In the genomic region with DNA sequence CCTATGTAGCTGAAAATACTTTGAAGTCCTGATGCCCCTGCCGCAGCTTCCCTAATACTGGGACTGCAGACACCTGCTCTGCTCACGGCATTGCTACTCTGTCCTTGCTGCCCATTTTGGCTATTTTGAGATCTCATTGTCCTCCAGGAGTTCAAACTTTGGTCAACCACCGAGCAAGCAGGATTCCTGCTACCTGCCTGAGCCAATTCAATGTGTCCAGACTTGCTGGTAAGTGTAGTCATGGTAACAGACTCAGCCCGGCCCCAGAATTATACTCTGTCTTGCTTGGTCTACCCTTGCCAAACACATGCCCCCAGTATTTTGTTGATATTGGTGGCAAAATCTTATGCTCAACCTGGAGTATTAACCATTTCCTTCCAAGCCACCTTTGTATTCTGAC, we compare ENCODE assay signal across 21 mouse cellular contexts. TPM values are rescaled to one million over a fixed set of nuclear protein-coding genes. Genes with fewer than 3 reads are reported as not detected.
DNase-seq lines count a peak whose midpoint lies in the region; ATAC-seq lines count a peak whose summit lies in the region.
"Had no signal": no experiment of that assay in that cellular context is flagged by ENCODE, and none has a peak within 500 bp of the region (broad histone marks: within the 10 kb centered on the region; RNA-seq: fewer than 3 reads in every experiment).

No protein-coding gene starts in this region.

- no peaks in the 10 kb centered on the region for H3K4me1 ChIP-seq in heart, embryonic 10.5 days
- H3K4me1 ChIP-seq in embryonic facial prominence, embryonic 14.5 days (ENCODE audit: control insufficient read depth, insufficient read depth, low read length) = no peaks in the 10 kb centered on the region
- H3K4me1 ChIP-seq: embryonic facial prominence, embryonic 12.5 days; embryonic facial prominence, embryonic 15.5 days; forebrain, embryonic 10.5 days; forebrain, embryonic 12.5 days had no signal

- H3K9ac ChIP-seq in embryonic facial prominence, embryonic 14.5 days (ENCODE audit: low read depth, low read length) = no peak overlapping the region
- H3K9ac ChIP-seq: embryonic facial prominence, embryonic 12.5 days; embryonic facial prominence, embryonic 15.5 days; forebrain, embryonic 12.5 days had no signal

- H3K4me3 ChIP-seq in heart, embryonic 10.5 days = no peak overlapping the region
- no peak overlapping the region for H3K4me3 ChIP-seq in embryonic facial prominence, embryonic 14.5 days (ENCODE audit: low read depth, low read length)
- H3K4me3 ChIP-seq: embryonic facial prominence, embryonic 12.5 days; embryonic facial prominence, embryonic 15.5 days; erythroblast, embryonic 14.5 days; forebrain, embryonic 10.5 days; forebrain, embryonic 12.5 days had no signal

- ATAC-seq in embryonic facial prominence, embryonic 14.5 days (ENCODE audit: low read depth) = no peak
- ATAC-seq: forebrain, embryonic 14.5 days; forebrain, embryonic 16.5 days had no signal

- no peaks in the 10 kb centered on the region for H3K36me3 ChIP-seq in heart, embryonic 10.5 days
- H3K36me3 ChIP-seq in embryonic facial prominence, embryonic 14.5 days (ENCODE audit: control insufficient read depth, insufficient read depth, low read length) = no peaks in the 10 kb centered on the region
- H3K36me3 ChIP-seq: embryonic facial prominence, embryonic 12.5 days; embryonic facial prominence, embryonic 15.5 days; forebrain, embryonic 10.5 days; forebrain, embryonic 12.5 days had no signal

- H3K27ac ChIP-seq in heart, embryonic 10.5 days = no peak overlapping the region
- no peak overlapping the region for H3K27ac ChIP-seq in embryonic facial prominence, embryonic 14.5 days (replicated peaks; ENCODE audit: low read depth, low read length)
- H3K27ac ChIP-seq: embryonic facial prominence, embryonic 12.5 days; embryonic facial prominence, embryonic 15.5 days; forebrain, embryonic 10.5 days; forebrain, embryonic 12.5 days had no signal

- no peak overlapping the region for H3K4me2 ChIP-seq in embryonic facial prominence, embryonic 14.5 days (ENCODE audit: low read depth, low read length)
- H3K4me2 ChIP-seq: embryonic facial prominence, embryonic 12.5 days; embryonic facial prominence, embryonic 15.5 days; forebrain, embryonic 12.5 days had no signal

- H3K27me3 ChIP-seq in heart, embryonic 10.5 days (ENCODE audit: insufficient read depth, poor library complexity, severe bottlenecking) = no peaks in the 10 kb centered on the region
- H3K27me3 ChIP-seq in embryonic facial prominence, embryonic 14.5 days (replicated peaks; ENCODE audit: control insufficient read depth, insufficient read depth, low read length) = no peaks in the 10 kb centered on the region
- H3K27me3 ChIP-seq: embryonic facial prominence, embryonic 12.5 days; embryonic facial prominence, embryonic 15.5 days; forebrain, embryonic 12.5 days had no signal

- 72% methylated on average over 4 of the region's 4 CpGs for WGBS in heart, embryonic 10.5 days
- 63% methylated on average over 4 of the region's 4 CpGs for WGBS in embryonic facial prominence, embryonic 14.5 days

- no peaks in the 10 kb centered on the region for H3K9me3 ChIP-seq in heart, embryonic 10.5 days
- H3K9me3 ChIP-seq in embryonic facial prominence, embryonic 14.5 days (ENCODE audit: control insufficient read depth, low read length) = 0 out of 2 replicates have a peak, but pooled peaks cover 3% of the 10 kb centered on the region
- H3K9me3 ChIP-seq: embryonic facial prominence, embryonic 12.5 days; embryonic facial prominence, embryonic 15.5 days; forebrain, embryonic 10.5 days; forebrain, embryonic 12.5 days had no signal

- DNase-seq in heart, embryonic 10.5 days (ENCODE audit: low spot score) = peak; percentile 59
- DNase-seq in heart, postnatal 4 days = no peak
- DNase-seq in urinary bladder, postnatal 25 days (ENCODE audit: low spot score) = peak; percentile 27
- no peak for DNase-seq in urinary bladder, adult 2 months (ENCODE audit: low spot score)
- peak; percentile 39 for DNase-seq in embryonic facial prominence, embryonic 14.5 days (ENCODE audit: low spot score)
- DNase-seq in cerebellum, postnatal 14 days = no peak
- DNase-seq: adrenal gland, adult 2 months; adrenal gland, postnatal 10 days; adrenal gland, postnatal 25 days; cerebellum, adult 11 months; cerebellum, adult 18-20 months; cerebellum, adult 8-10 months; cerebellum, adult 9-11 months; cerebellum, postnatal 25 days had no signal

RNA-seq across cellular contexts. Expression of gene Ralgps1, which starts 25.8 kb away (rescaled TPM):
- polyA plus RNA-seq in heart, embryonic 10.5 days (2016; fragmentation: Nextera tagmentation; extraction: Ambion mirVana) = 3.8 and 6.4 TPM in 2 replicates
- total RNA-seq in heart, postnatal 4 days (2021) = 1 to 10 TPM; 8.7 to 8.8 TPM
- polyA plus RNA-seq in urinary bladder, adult 2 months (2012; rRNA removed) = 8.2 and 8.4 TPM in 2 replicates
- polyA plus RNA-seq in embryonic facial prominence, embryonic 14.5 days (2014; fragmentation: Nextera tagmentation; extraction: Ambion mirVana) = 3.6 and 4.2 TPM in 2 replicates
- polyA plus RNA-seq: erythroblast, embryonic 14.5 days had no signal

RNA-seq across cellular contexts. Expression of gene Zbtb34, which starts 34.1 kb away (rescaled TPM):
- polyA plus RNA-seq in heart, embryonic 10.5 days (2016; fragmentation: Nextera tagmentation; extraction: Ambion mirVana) = 5.0 and 5.6 TPM in 2 replicates
- total RNA-seq in heart, postnatal 4 days (2021) = 10 to 100 TPM; 22.1 to 27.5 TPM
- 9.5 and 9.7 TPM in 2 replicates for polyA plus RNA-seq in urinary bladder, adult 2 months (2012; rRNA removed)
- 7.3 and 9.6 TPM in 2 replicates for polyA plus RNA-seq in embryonic facial prominence, embryonic 14.5 days (2014; fragmentation: Nextera tagmentation; extraction: Ambion mirVana)

Comparison
In these comparisons a context has a peak if more than half of its experiments do, and no peak if none do; other contexts are left out.
1. DNase-seq: peak in heart, embryonic 10.5 days (single experiment), urinary bladder, postnatal 25 days (single experiment) and embryonic facial prominence, embryonic 14.5 days (single experiment); none in heart, postnatal 4 days (single experiment), urinary bladder, adult 2 months (single experiment) and cerebellum, postnatal 14 days (0 of 2).